Mouse (Mus musculus): ENCODE results near the gene E130308A19Rik.

DNA sequence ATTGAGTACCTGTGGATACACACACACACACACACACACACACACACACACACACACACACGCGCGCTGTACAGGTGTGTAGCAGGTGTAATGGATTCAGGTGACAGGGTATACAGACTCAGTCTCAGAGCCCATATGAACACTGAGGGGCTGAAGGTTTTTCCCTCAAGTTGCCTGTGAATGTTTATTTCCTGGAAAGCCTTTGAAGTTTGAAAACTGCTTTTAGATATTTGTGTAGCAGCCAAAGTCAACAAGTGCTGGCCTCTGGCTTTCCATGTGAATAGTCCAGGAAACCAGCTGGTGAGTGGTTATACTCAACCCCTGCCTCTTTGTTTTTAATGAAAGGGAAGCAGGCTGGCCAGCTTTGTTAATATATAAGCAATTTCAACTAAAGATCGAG is 91.3 kb downstream of the E130308A19Rik start:
- TF ChIP-seq CTCF (conservative IDR thresholded peaks at IDR 0.05 in 1 of 2, IDR thresholded peaks at IDR 0.05 in 1 of 2; ENCODE audit: low read depth in 2 of 2, low read length in 2 of 2): no peak
- TF ChIP-seq POLR2A (IDR thresholded peaks at IDR 0.05; ENCODE audit: low read depth, low read length): no peak
- TF ChIP-seq JUN (IDR thresholded peaks at IDR 0.05; ENCODE audit: insufficient read depth, low read depth, low read length): no peak
- TF ChIP-seq MAFK (IDR thresholded peaks at IDR 0.05; ENCODE audit: insufficient replicate concordance, low read length): no peak
- no peak for TF ChIP-seq CHD1 (IDR thresholded peaks at IDR 0.05; ENCODE audit: low read depth, low read length)
- no peak for TF ChIP-seq SMC3 (IDR thresholded peaks at IDR 0.05; ENCODE audit: low read depth, low read length)
- no peak for TF ChIP-seq GABPA (IDR thresholded peaks at IDR 0.05; ENCODE audit: insufficient replicate concordance, low read depth, low read length)

Data from CH12.LX (cell line).